Mouse (Mus musculus) spleen, postnatal 14 days (tissue): ENCODE measurements around the gene Cdk8.

Experiments
- DNase-seq, 2 experiments: peaks; one replicate each; pipeline ENCODE4 v3.0.0; 2021 to 2022; ENCODE audit warnings: low spot score in 2 of 2

Gene Cdk8

GRCm38 (mm10) chr5:146232816-146233215 lies 1.8 kb downstream of the Cdk8 start:
- no peak for DNase-seq

DNA sequence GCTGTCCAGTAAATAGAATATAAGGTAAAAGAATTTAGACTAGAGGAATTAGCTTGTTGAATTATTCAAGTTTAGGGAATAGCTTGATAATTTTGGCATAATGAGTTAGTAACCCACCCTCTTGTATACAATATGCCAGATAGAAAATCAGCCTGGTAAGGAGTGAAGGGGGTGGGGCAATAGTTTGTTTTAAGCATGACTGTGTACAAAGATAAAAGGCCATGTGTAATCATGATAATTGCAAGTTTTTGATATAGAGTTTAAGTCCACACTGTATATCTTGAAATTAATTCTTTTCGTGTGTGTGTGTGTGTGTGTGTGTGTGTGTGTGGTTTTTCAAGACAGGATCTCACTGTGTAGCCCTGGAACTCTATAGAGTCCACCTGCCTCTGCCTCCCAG lies 3.3 kb downstream of the Cdk8 start:
- DNase-seq, result no peak

- no peak for DNase-seq
Observed at GRCm38 (mm10) chr5:146238274-146238673, 7.2 kb downstream of the Cdk8 start.

DNA sequence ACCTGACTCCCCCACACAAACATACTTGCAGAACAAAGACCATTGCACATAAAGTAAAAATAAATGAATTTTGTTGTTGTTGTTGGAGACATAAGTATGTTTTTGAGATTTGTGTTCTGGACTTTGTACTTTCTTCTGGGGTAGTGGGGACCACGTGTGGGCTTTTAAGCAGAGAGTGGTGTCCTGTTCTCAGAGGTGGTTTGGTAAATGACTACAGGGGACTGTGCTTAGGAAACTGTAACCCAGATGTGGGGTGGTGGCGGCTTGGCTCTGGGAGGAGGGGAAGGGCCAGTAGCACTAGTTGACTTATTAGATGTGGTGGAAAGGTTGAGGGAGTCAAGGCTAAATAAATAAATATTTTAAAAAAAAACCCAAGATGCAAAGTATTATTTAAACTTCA lies 9.7 kb downstream of the Cdk8 start:
- no peak for DNase-seq

DNA sequence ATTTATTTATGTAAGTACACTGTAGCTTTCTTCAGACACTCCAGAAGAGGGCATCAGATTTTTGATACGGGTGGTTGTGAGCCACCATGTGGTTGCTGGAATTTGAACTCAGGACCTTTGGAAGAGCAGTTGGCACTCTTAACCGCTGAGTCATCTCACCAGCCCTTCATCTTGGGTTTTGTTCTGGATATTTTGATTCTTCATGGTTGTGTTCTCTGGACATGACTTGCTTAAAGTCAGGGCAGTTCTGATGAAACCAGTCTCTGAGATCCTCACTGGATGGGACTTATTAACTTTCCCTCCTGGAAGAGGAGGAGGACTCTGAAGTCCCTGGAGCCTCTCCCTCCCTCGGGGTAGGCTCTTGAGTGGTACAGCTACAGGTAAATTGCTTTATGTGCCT lies 10.2 kb downstream of the Cdk8 start:
- no peak for DNase-seq

DNA sequence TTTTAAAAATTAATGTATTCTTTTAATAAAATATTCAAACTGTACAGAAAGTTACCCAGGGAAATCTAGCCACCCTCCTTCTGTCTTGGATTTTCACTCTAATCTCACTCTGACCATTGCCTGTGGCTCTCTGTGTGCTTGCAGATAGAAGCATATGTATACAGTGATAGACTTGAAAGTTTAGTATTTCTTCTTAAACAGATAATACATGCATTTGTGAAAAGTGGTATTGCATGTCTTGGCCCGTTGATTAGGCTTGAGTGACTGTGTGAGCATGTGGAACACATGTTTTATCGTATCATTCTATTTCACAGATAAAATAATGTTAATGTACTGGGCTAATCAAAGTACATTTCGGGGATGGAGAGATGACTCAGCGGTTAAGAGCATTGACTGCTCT lies 14.2 kb downstream of the Cdk8 start:
- DNase-seq, result no peak

DNA sequence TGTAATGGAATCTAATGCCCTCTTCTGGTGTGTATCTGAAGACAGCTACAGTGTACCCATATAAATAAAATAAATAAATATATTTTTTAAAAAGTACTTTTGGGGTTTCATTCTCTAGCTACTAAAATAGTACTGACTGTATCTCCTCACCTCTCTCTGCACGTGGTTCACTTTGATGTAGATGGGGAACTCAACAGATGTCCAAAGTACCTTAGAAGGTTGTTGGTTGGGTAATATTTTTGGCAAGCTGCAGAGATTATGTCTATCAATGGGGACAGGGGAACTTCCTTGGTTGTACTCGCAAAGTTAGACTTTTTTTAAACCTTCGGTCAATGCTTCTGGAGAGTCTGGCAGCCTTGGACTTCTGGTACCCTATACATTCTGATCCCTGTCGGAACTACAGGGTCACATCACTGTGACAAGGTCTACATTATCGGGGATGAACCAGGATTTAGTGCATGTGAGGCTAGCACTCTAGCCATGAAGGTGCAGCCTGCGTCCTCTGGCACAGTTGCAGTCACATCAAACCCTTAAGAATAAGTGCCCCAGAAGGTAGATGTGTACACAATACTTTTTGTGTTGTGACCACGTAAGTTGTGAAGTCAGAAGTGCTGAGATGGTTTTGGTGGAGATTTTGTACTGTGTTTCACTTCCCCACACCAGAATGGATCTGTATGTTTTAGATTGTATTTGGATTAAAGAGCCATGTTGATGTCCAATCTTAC lies 14.8 kb downstream of the Cdk8 start:
- no peak for DNase-seq

GRCm38 (mm10) chr5:146246386-146246785 lies 15.4 kb downstream of the Cdk8 start:
- DNase-seq, result no peak

DNA sequence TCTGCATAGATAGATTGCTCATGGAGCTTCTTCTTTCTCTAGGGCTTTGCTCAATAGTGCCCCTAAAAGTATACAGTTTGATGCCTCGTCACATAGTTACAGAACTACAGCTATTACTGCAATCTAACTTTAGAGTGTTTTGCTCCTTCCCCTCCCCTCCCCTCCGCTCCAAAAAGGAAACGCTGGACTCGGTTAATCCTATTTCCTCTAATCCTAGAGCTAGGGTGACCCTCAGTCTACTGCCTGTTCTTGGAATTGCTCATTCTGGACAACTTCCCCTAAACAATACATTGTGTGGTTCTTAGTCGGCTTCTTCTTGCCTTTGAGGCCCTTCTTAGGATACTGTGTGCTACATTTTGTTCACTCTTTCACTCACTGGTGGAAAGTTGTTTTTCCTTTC lies 16.7 kb downstream of the Cdk8 start:
- no peak for DNase-seq

DNA sequence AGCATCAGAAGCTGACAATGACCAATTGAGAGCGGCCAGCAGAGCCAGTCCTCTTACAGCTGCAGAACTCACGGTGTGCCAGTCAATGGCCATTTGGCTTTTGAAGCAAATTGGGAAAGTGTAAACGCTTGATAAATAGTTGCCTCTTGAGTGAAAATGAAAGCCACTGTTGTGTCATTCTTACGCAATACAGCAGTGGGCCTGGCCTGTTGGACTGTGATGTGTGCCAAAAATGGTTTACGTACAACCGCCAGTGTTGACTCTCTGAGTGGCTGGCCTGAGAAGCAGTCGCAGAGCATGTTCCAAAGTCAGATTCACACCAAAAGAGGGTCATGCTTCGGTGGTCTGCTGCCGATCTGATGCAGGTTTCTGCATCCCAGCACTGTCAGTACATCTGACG lies 17.7 kb downstream of the Cdk8 start:
- DNase-seq, result no peak

DNA sequence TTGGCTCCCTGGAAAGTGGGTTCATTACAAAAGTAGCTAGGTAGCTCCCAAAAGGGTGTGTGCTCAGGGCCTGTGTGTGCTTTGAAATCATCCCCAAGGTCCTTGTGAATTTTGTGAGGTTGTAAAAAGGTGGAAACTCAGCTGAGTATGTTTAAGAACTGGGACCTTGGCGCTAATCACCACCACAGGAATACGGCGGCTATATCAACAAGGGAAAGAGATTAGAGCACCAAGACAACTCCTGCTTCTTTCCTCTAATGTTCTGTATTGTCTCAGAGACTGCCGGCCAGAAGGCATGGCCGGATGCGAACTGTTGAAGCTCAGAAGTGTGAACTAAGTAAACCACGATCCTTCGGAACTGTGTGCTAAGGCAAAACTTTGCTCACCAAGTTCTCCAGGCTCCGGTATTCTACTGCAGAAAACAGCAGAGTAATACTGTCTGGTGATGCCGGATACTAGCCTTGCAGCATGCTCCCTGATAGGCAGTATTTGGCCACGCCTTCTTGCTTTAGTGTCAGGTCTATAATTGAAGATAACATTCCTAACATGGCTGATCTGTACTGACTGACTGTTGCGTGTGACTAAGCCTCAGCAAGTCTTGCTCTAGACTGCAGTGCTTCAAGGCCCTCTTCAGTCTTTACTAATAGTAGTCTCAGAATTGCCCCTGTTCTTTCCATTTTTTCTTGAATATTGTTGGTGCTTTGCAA lies 19.5 kb downstream of the Cdk8 start:
- DNase-seq, result no peak

DNA sequence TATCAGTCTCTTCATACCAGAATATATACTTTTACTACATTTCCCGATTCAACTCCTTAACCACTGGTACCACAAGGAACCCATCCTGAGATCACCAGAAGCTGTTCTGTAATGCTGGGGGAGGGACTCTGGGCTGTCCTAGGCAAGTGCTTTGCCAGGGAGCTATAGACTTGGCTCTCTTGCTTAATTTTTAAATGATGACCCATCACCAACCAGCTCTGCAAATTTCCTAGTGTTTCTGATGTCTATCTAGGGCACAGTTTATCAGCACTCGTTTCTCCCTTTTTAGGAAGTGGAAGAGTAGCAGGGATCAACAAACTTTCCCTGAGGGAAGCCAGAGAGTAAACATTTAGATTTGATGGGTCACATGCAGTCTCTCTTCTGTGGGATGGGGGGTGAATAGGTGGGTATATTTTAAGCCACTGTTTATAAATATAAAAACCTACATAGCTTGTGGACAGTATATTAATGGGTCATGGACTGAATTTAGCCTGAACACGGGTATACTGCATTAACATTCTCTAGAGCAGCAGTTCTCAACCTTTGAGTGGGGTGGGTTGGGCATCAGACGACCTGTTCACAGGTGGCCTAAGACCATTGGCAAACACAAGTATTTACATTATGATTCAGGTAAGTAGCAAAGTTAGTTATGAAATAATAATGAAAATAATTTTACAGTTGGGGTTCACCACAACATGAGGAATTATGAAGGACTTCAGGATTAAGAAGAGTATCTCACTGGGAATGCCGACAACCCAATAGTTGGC lies 20.8 kb downstream of the Cdk8 start:
- no peak for DNase-seq

- DNase-seq, result no peak
Observed at GRCm38 (mm10) chr5:146253644-146254043, 22.6 kb downstream of the Cdk8 start.

DNA sequence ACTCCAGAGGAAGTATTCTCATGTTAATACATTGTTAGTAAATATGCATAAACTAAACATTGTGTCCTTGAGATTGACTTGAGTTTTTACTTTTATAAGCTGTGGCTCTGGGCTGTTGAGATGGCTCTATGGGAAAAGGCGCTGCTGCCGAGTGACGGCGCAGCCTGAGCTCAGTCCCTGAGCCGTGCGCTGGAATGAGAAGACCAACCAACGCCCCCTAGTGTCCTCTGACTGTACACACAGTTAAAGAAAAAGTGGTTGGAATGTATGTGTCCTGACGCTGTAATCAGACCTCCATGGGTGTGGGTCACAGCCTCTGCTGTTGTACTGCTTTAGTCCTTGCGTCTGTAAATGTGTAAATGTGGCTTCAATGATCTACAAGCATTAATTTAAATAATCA lies 29.0 kb downstream of the Cdk8 start:
- no peak for DNase-seq

DNA sequence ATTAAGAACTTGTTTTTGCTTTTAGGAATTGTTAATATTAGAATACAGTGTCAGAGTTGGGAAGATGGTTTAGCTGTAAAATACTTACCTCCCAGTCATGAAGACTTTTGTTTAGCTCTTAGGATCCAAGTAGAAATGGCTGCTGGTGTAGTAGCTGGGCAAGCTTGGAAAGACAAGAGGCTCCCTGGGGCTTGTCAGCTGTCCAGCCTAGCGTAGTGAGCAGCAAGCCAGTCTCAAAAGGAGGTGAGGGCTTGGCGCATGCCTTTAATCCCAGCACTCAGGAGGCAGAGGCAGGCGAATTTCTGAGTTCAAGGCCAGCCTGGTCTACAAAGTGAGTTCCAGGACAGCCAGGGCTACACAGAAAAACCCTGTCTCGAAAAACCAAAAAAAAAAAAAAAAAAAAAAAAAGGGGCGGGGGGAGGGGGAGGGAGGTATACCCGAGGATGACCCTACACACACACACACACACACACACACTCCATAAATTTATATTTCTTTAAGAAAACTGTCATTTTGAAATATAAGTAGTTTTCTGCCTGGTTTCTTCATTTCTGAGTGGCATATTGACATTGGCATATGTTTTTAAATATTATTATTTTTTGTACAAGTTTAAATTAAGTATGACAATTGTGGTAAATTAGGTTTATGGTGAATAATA lies 35.0 kb downstream of the Cdk8 start:
- DNase-seq, result no peak

- no peak for DNase-seq
Observed at GRCm38 (mm10) chr5:146267776-146268175, 36.7 kb downstream of the Cdk8 start.

DNA sequence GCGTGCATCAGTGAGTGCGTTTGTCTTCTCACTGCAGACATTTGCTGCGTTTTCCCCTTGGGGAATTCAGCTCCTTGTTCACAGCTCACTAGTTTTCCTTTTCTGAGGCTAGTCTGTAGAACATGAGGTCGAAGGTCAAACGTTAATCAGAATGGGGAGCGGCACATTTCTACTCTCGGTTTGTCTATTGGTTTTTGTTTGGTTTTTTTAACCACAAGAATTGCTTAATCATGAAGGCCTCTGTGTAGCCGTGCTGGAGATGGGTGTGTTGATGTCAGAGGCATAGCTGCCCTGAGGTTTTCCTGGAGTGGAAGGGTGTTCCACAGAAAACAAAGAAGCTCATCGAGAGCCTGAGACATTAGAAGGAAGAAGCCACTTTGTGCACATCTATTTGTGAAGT lies 39.6 kb downstream of the Cdk8 start:
- no peak for DNase-seq

- no peak for DNase-seq
Observed at GRCm38 (mm10) chr5:146271662-146272061, 40.6 kb downstream of the Cdk8 start.

GRCm38 (mm10) chr5:146273096-146273495 lies 42.1 kb downstream of the Cdk8 start:
- DNase-seq, result no peak

DNA sequence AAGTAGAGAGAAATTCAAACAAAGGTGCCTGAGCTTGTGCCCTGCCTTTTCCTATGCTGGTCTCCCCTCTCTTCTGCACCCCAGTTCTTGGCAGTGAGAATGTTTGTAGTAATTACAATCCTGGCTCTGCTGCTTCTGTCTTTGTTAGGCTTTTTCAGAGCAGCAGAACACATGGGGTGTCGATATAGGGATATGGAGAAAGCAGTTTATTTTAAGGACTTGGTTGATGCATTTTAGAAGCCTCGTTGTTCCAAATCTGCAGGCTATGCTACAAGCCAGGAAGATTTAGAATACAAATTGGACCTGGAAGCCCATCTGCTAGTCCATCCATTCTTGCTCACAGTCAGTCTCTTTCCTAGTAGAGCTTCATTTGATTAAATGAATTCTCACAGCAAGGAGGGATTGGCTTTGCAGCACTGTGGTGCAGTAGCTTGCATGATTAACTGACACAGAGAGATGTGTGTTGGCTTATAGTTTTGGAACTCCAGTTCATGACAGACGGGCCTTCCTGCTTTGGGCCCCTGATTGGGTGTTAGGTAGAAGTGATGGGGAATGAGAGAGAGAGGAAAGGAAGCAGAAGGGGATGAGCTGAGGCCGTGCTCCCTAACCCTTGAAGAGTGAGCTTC lies 43.5 kb downstream of the Cdk8 start:
- DNase-seq, result no peak

- DNase-seq, result no peak
Observed at GRCm38 (mm10) chr5:146277513-146277912, 46.5 kb downstream of the Cdk8 start.

- DNase-seq, result no peak
Observed at GRCm38 (mm10) chr5:146280012-146280411, 49.0 kb downstream of the Cdk8 start.
